Mouse (Mus musculus) kidney, adult 2 months (tissue): Measurements from ENCODE around the gene Gabra1.

Experiments
- CTCF ChIP-seq: fragments of 200-500 bp; conservative IDR thresholded peaks from 2 replicates; pipeline ENCODE4 v1.5.1; 2011; ENCODE audit warnings: low read depth, mild to moderate bottlenecking, control low read depth, low read length, moderate library complexity, mixed read lengths; ENCODE audit not compliant: insufficient read depth, insufficient read length
- POLR2A ChIP-seq: fragments of 200-500 bp; IDR thresholded peaks from one replicate; pipeline ENCODE4 v1.6.1; 2011; ENCODE audit warnings: low read depth, low read length, control low read depth

- TF ChIP-seq CTCF (no peak), POLR2A (no peak)
These were observed 65.8 kb downstream of the Gabra1 start for GRCm38 (mm10) chr11:42116931-42117330.
